Mouse (Mus musculus) liver, postnatal 0 days (tissue): Measurements from ENCODE around the gene Arhgef12. TPM values are rescaled to one million over a fixed set of nuclear protein-coding genes. Genes with fewer than 3 reads are reported as not detected.

ENCODE experiments used
- ATAC-seq: fragments of 200-750 bp; cut with Nextera tagmentation; 2 replicates; pipeline ENCODE4 v1.8.0; 2017; ENCODE audit warnings: mild to moderate bottlenecking, moderate library complexity
- DNase-seq: peaks from one replicate; pipeline ENCODE4 v3.0.0-alpha.2; 2016
- H3K27ac ChIP-seq: fragments of 300-500 bp; sonication (generic); 2 replicates; pipeline ENCODE4 v1.5.1; 2014; ENCODE audit warnings: antibody characterized with exemption, moderate library complexity, mild to moderate bottlenecking, low read depth
- H3K27me3 ChIP-seq: fragments of 300-500 bp; sonication (generic); 2 replicates; pipeline ENCODE4 v1.6.1; 2014; ENCODE audit warnings: low read length, control low read depth, mixed read lengths; ENCODE audit not compliant: insufficient read depth
- H3K36me3 ChIP-seq: fragments of 300-500 bp; sonication (generic); replicated peaks from 2 replicates; pipeline ENCODE4 v1.6.1; 2014; ENCODE audit warnings: mild to moderate bottlenecking, control low read depth, low read length, moderate library complexity, mixed read lengths; ENCODE audit not compliant: insufficient read depth
- H3K4me1 ChIP-seq: fragments of 300-500 bp; sonication (generic); 2 replicates; pipeline ENCODE4 v1.6.1; 2014; ENCODE audit warnings: antibody characterized with exemption, mild to moderate bottlenecking, control low read depth; ENCODE audit not compliant: insufficient read depth
- H3K4me2 ChIP-seq: fragments of 300-500 bp; sonication (generic); 2 replicates; pipeline ENCODE4 v1.6.1; 2014; ENCODE audit warnings: low read depth, mild to moderate bottlenecking, low read length, moderate library complexity, mixed read lengths
- H3K4me3 ChIP-seq: fragments of 300-500 bp; sonication (generic); 2 replicates; pipeline ENCODE4 v1.5.1; 2014; ENCODE audit warnings: low read depth, low read length
- H3K9ac ChIP-seq: fragments of 300-500 bp; sonication (generic); replicated peaks from 2 replicates; pipeline ENCODE4 v1.6.1; 2014; ENCODE audit warnings: mild to moderate bottlenecking, moderate library complexity
- H3K9me3 ChIP-seq: fragments of 300-500 bp; sonication (generic); 2 replicates; pipeline ENCODE4 v1.6.1; 2016; ENCODE audit warnings: mild to moderate bottlenecking, control low read depth, low read length, mixed read lengths
- CTCF ChIP-seq: sonication (generic); IDR thresholded peaks from 2 replicates; pipeline ENCODE4 v1.5.1; 2016; ENCODE audit warnings: antibody characterized with exemption, low read depth
- EP300 ChIP-seq: IDR thresholded peaks from 2 replicates; pipeline ENCODE4 v1.6.1; 2016; ENCODE audit warnings: antibody characterized with exemption, low read depth, mild to moderate bottlenecking
- WGBS: fragments of 180-500 bp; shearing (Covaris S2); extraction: QIAGEN DNeasy Blood & Tissue Kit; methylation state at CpG from one replicate; pipeline ENCODE4 v1.1.7; 2014; ENCODE audit not compliant: insufficient replicate concordance; 5-methylcytosine and 5-hydroxymethylcytosine counted together
- polyA plus RNA-seq: library from polyadenylated mRNA; unstranded; fragments of >200 nt; fragmentation: Nextera tagmentation; extraction: Ambion mirVana; gene quantifications from 2 replicates; pipeline ENCODE4 v1.2.1, GENCODE M21; 2015

The Arhgef12 gene
- polyA plus RNA-seq, 1 experiment from 2014 or later = 4.8 TPM

GRCm38 (mm10) chr9:42964366-42964765 is 142.7 kb downstream of the Arhgef12 start:
- no peak for TF ChIP-seq CTCF
- no peak for TF ChIP-seq EP300
- H3K9ac ChIP-seq = no peak overlapping the region
- no peaks in the 10 kb centered on the region for H3K4me1 ChIP-seq
- no peak overlapping the region for H3K4me2 ChIP-seq
- no peaks in the 10 kb centered on the region for H3K27me3 ChIP-seq
- H3K27ac ChIP-seq = no peak overlapping the region
- no peaks in the 10 kb centered on the region for H3K9me3 ChIP-seq
- DNase-seq = no peak
- no peak overlapping the region for H3K4me3 ChIP-seq
- no peak for ATAC-seq
- 91% methylated on average over 12 of the region's 12 CpGs for WGBS
- peaks cover 27% of the 10 kb centered on the region for H3K36me3 ChIP-seq

- WGBS = 91% methylated on average over 6 of the region's 6 CpGs
- no peak for TF ChIP-seq CTCF
- no peak for TF ChIP-seq EP300
- Histone ChIP-seq H3K4me2 (no peak overlapping the region), H3K4me3 (no peak overlapping the region), H3K4me1 (no peaks in the 10 kb centered on the region), H3K9me3 (no peaks in the 10 kb centered on the region), H3K27ac (no peak overlapping the region), H3K27me3 (no peaks in the 10 kb centered on the region), H3K36me3 (peaks cover 11% of the 10 kb centered on the region), H3K9ac (no peak overlapping the region)
- ATAC-seq = no peak
- no peak for DNase-seq
Measured at GRCm38 (mm10) chr9:42962506-42962905, 144.5 kb downstream of the Arhgef12 start.

- WGBS = 67% methylated on average over 7 of the region's 7 CpGs
- TF ChIP-seq EP300 (no peak), CTCF (no peak)
- no peaks in the 10 kb centered on the region for H3K36me3 ChIP-seq
- no peak overlapping the region for H3K27ac ChIP-seq
- no peak overlapping the region for H3K4me3 ChIP-seq
- H3K4me1 ChIP-seq = no peaks in the 10 kb centered on the region
- no peak overlapping the region for H3K4me2 ChIP-seq
- DNase-seq (no peak), ATAC-seq (no peak)
- no peak overlapping the region for H3K9ac ChIP-seq
- H3K27me3 ChIP-seq = no peaks in the 10 kb centered on the region
- H3K9me3 ChIP-seq = peaks cover 2% of the 10 kb centered on the region; the same call in 1 of the 2 replicates
Measured at GRCm38 (mm10) chr9:42958401-42958800, 148.6 kb downstream of the Arhgef12 start.

GRCm38 (mm10) chr9:42948381-42948780 is 158.7 kb downstream of the Arhgef12 start:
- H3K27me3 ChIP-seq = peaks cover 18% of the 10 kb centered on the region
- no peak for TF ChIP-seq CTCF
- TF ChIP-seq EP300 = no peak

GRCm38 (mm10) chr9:42945174-42945573 is 161.9 kb downstream of the Arhgef12 start:
- Histone ChIP-seq H3K27ac (no peak overlapping the region), H3K27me3 (peaks cover 45% of the 10 kb centered on the region), H3K36me3 (no peaks in the 10 kb centered on the region), H3K9ac (no peak overlapping the region), H3K9me3 (no peaks in the 10 kb centered on the region), H3K4me1 (peaks cover 7% of the 10 kb centered on the region; the same call in 1 of the 2 replicates), H3K4me3 (no peak overlapping the region), H3K4me2 (peak overlapping the region; percentile 96)
- ATAC-seq = no peak
- TF ChIP-seq CTCF (no peak), EP300 (no peak)
- no peak for DNase-seq
- 33% methylated on average over 7 of the region's 7 CpGs for WGBS

More at GRCm38 (mm10) chr9:42948381-42948780, 158.7 kb downstream of the Arhgef12 start:
- H3K4me1 ChIP-seq = peaks cover 7% of the 10 kb centered on the region; the same call in 1 of the 2 replicates
- H3K36me3 ChIP-seq = no peaks in the 10 kb centered on the region
- H3K4me2 ChIP-seq = no peak overlapping the region
- 64% methylated on average over 1 of the region's 1 CpGs for WGBS
- no peaks in the 10 kb centered on the region for H3K9me3 ChIP-seq
- H3K4me3 ChIP-seq = no peak overlapping the region
- H3K27ac ChIP-seq = no peak overlapping the region
- no peak for ATAC-seq
- no peak overlapping the region for H3K9ac ChIP-seq
- DNase-seq = no peak

GRCm38 (mm10) chr9:42944536-42945006 is 162.5 kb downstream of the Arhgef12 start:
- ATAC-seq (peak; percentile 91), DNase-seq (peak; percentile 85)
- peaks cover 7% of the 10 kb centered on the region; the same call in 1 of the 2 replicates for H3K4me1 ChIP-seq
- no peaks in the 10 kb centered on the region for H3K9me3 ChIP-seq
- H3K27ac ChIP-seq = no peak overlapping the region
- peaks cover 50% of the 10 kb centered on the region for H3K27me3 ChIP-seq
- H3K4me2 ChIP-seq = peak overlapping the region; percentile 96
- TF ChIP-seq CTCF (peak; percentile 89), EP300 (no peak)
- 2% methylated on average over 50 of the region's 52 CpGs for WGBS
- H3K36me3 ChIP-seq = no peaks in the 10 kb centered on the region
- H3K9ac ChIP-seq = peak overlapping the region; percentile 59
- H3K4me3 ChIP-seq = peak overlapping the region; percentile 58
